Mouse (Mus musculus) heart, embryonic 15.5 days (tissue): Measurements from ENCODE around the gene Tbxa2r. TPM values are rescaled to one million over a fixed set of nuclear protein-coding genes. Genes with fewer than 3 reads are reported as not detected.
A peak's percentile ranks its signal among the peaks of the same experiment; 100 is the strongest.

Source experiments
- ATAC-seq: fragments of 200-750 bp; cut with Nextera tagmentation; replicated peaks from 2 replicates; pipeline ENCODE4 v1.8.0; 2017; ENCODE audit warnings: low read depth, moderate TSS enrichment; ENCODE audit not compliant: insufficient number of reproducible peaks, insufficient read depth, low FRiP score
- H3K27ac ChIP-seq: fragments of 300-500 bp; sonication (generic); 2 replicates; pipeline ENCODE4 v1.5.1; 2015; ENCODE audit warnings: mild to moderate bottlenecking, inconsistent platforms
- H3K27me3 ChIP-seq: fragments of 300-500 bp; sonication (generic); 2 replicates; pipeline ENCODE4 v1.6.1; 2015; ENCODE audit warnings: inconsistent platforms
- H3K36me3 ChIP-seq: fragments of 300-500 bp; sonication (generic); 2 replicates; pipeline ENCODE4 v1.6.1; 2015; ENCODE audit warnings: mild to moderate bottlenecking, inconsistent platforms
- H3K4me1 ChIP-seq: fragments of 300-500 bp; sonication (generic); replicated peaks from 2 replicates; pipeline ENCODE4 v1.6.1; 2015; ENCODE audit warnings: inconsistent platforms
- H3K4me2 ChIP-seq: fragments of 300-500 bp; sonication (generic); 2 replicates; pipeline ENCODE4 v1.6.1; 2015; ENCODE audit warnings: inconsistent platforms, mild to moderate bottlenecking, moderate library complexity
- H3K4me3 ChIP-seq: fragments of 300-500 bp; sonication (generic); 2 replicates; pipeline ENCODE4 v1.5.1; 2015; ENCODE audit warnings: mild to moderate bottlenecking, inconsistent platforms
- H3K9ac ChIP-seq: fragments of 300-500 bp; sonication (generic); 2 replicates; pipeline ENCODE4 v1.6.1; 2015; ENCODE audit warnings: mild to moderate bottlenecking, inconsistent platforms
- H3K9me3 ChIP-seq: fragments of 300-500 bp; sonication (generic); replicated peaks from 2 replicates; pipeline ENCODE4 v1.6.1; 2016; ENCODE audit warnings: inconsistent platforms
- WGBS: fragments of 180-500 bp; shearing (Covaris S2); methylation state at CpG from one replicate; pipeline ENCODE4 v1.1.7; 2015; ENCODE audit warnings: mixed read lengths; 5-methylcytosine and 5-hydroxymethylcytosine counted together
- polyA plus RNA-seq: library from polyadenylated mRNA; unstranded; fragments of >200 nt; fragmentation: Nextera tagmentation; extraction: Ambion mirVana; gene quantifications from 2 replicates; pipeline ENCODE4 v1.2.1, GENCODE M21; 2015

The Tbxa2r gene
- polyA plus RNA-seq, 1 experiment from 2014 or later = 11.3 TPM

DNA sequence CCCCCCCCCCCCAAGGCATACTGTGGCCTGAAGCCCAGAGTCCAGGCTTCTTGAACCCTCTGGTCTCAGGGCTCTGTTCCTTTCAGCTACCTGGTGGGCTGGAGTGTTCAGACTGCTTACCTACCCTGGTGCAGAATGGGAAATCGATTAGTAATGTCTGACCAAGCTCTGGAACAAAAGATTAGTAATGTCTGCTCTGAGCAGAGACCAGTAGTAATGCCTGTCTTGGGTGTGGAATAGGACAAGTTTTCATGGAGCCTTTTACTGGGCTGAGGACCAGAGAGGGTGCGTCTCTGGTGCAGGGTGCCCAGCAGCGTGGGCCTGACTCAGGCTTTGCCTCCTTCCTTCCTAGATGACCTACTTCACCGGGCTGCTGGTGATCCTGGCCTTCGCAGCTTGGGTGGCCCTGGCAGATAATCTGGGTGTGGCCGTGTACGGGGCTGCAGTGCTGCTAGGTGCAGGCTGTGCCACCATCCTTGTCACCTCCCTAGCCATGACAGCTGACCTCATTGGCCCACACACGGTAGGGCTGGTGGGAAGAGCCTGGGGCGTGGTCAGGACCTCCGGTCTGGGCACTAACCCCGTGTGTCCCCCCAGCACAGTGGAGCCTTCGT is 33.9 kb downstream of the Tbxa2r start:
- 53% methylated on average over 12 of the region's 12 CpGs for WGBS
- H3K36me3 ChIP-seq = peaks cover 8% of the 10 kb centered on the region
- H3K4me2 ChIP-seq = peak overlapping the region; percentile 83
- peak overlapping the region; percentile 93 for H3K27ac ChIP-seq
- peak overlapping the region; percentile 57; the same call in 1 of the 2 replicates for H3K9ac ChIP-seq
- H3K27me3 ChIP-seq = no peaks in the 10 kb centered on the region
- H3K4me3 ChIP-seq = peak overlapping the region; percentile 46; the same call in 1 of the 2 replicates
- H3K9me3 ChIP-seq = no peaks in the 10 kb centered on the region
- ATAC-seq = no peak
- H3K4me1 ChIP-seq = peaks cover 94% of the 10 kb centered on the region

- Histone ChIP-seq H3K4me2 (peak overlapping the region; percentile 83), H3K27me3 (no peaks in the 10 kb centered on the region), H3K36me3 (peaks cover 20% of the 10 kb centered on the region), H3K4me1 (peaks cover 82% of the 10 kb centered on the region), H3K9ac (peak overlapping the region; percentile 57), H3K27ac (peak overlapping the region; percentile 93), H3K4me3 (peak overlapping the region; percentile 46), H3K9me3 (no peaks in the 10 kb centered on the region)
- ATAC-seq = peak; percentile 67
- WGBS = 10% methylated on average over 54 of the region's 54 CpGs
Measured at GRCm38 (mm10) chr10:81363436-81364346, 35.2 kb downstream of the Tbxa2r start.

- Histone ChIP-seq H3K4me1 (peaks cover 72% of the 10 kb centered on the region), H3K27me3 (no peaks in the 10 kb centered on the region), H3K9me3 (no peaks in the 10 kb centered on the region), H3K4me3 (peak overlapping the region; percentile 46), H3K4me2 (peak overlapping the region; percentile 83), H3K9ac (peak overlapping the region; percentile 57), H3K27ac (peak overlapping the region; percentile 93; the same call in 1 of the 2 replicates), H3K36me3 (peaks cover 30% of the 10 kb centered on the region)
- ATAC-seq = no peak
- WGBS = 14% methylated on average over 28 of the region's 28 CpGs
Measured at GRCm38 (mm10) chr10:81364666-81365065, 36.1 kb downstream of the Tbxa2r start.

- 36% methylated on average over 4 of the region's 4 CpGs for WGBS
- Histone ChIP-seq H3K27ac (peak overlapping the region; percentile 93), H3K4me3 (peak overlapping the region; percentile 46)
Measured at GRCm38 (mm10) chr10:81365073-81365472, 36.5 kb downstream of the Tbxa2r start.

DNA sequence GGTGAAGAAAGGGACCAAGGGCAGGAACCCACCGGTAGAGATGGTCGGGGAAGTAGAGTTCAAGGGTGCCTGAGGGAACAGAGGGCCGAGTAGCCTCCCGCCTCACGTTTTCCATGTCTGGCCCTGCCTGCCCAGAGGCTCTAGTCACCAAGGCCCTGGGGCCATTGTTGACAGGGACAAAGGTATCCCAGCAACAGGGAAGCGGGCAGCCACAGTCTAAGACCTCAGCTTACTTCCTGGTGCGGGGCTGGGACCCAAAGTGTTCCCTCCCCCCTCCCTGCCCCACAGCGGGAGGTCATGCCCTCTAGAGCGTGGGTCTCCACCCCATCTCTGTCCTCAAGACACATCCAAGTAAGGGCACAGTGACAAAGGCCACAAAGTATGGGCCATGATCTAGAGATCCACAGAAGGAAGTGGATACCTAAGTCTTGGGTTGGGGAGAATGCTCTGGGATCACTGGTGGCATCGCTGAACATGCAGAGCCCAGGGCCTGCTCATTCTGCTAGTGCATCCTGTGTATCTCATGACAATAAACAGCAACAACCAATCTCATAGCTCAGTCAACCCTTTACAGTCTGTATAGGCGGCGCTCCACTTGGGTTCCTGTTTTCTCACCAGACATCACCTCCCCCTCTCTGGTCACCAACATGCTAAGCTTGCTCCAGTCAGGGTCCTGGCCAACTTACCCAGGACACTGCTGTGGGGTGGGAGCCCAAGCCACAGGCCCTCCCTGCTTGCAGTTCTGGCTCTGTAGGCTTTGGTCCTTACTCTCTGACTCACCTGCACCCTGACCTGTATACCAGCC is 37.3 kb downstream of the Tbxa2r start, which contains the start of gene 4930404N11Rik:
4930404N11Rik (minus strand) TSS at position 145 of the 805 bp plus-strand sequence.
- Histone ChIP-seq H3K27ac (peak within 1 kb of the TSS; percentile 93), H3K4me2 (peak within 1 kb of the TSS; percentile 83), H3K4me3 (peak within 1 kb of the TSS; percentile 46), H3K4me1 (peaks cover 60% of the 10 kb centered on the region), H3K36me3 (peaks cover 42% of the 10 kb centered on the region), H3K9ac (peak within 1 kb of the TSS; percentile 57), H3K9me3 (no peaks in the 10 kb centered on the region), H3K27me3 (no peaks in the 10 kb centered on the region)
- no peak for ATAC-seq
- 28% methylated on average over 12 of the region's 12 CpGs for WGBS

More at GRCm38 (mm10) chr10:81365073-81365472, 36.5 kb downstream of the Tbxa2r start:
- ATAC-seq = no peak
- Histone ChIP-seq H3K4me2 (peak overlapping the region; percentile 83), H3K27me3 (no peaks in the 10 kb centered on the region), H3K9me3 (no peaks in the 10 kb centered on the region), H3K36me3 (peaks cover 34% of the 10 kb centered on the region), H3K4me1 (peaks cover 68% of the 10 kb centered on the region), H3K9ac (peak overlapping the region; percentile 57; the same call in 1 of the 2 replicates)

GRCm38 (mm10) chr10:81366477-81367206 is 38.1 kb downstream of the Tbxa2r start:
- H3K4me1 ChIP-seq = peaks cover 52% of the 10 kb centered on the region
- H3K27ac ChIP-seq = peak overlapping the region; percentile 93
- H3K36me3 ChIP-seq = peaks cover 50% of the 10 kb centered on the region

GRCm38 (mm10) chr10:81367207-81367495 is 38.6 kb downstream of the Tbxa2r start:
- H3K4me2 ChIP-seq = no peak overlapping the region
- H3K9ac ChIP-seq = no peak overlapping the region
- peaks cover 48% of the 10 kb centered on the region for H3K4me1 ChIP-seq
- ATAC-seq = no peak
- no peaks in the 10 kb centered on the region for H3K27me3 ChIP-seq
- peaks cover 53% of the 10 kb centered on the region for H3K36me3 ChIP-seq
- no peaks in the 10 kb centered on the region for H3K9me3 ChIP-seq
- H3K4me3 ChIP-seq = no peak overlapping the region
- no peak overlapping the region for H3K27ac ChIP-seq
- WGBS = 89% methylated on average over 6 of the region's 6 CpGs

More at GRCm38 (mm10) chr10:81366477-81367206, 38.1 kb downstream of the Tbxa2r start:
- H3K9me3 ChIP-seq = no peaks in the 10 kb centered on the region
- no peaks in the 10 kb centered on the region for H3K27me3 ChIP-seq
- H3K9ac ChIP-seq = no peak overlapping the region
- ATAC-seq = no peak
- H3K4me3 ChIP-seq = no peak overlapping the region
- no peak overlapping the region for H3K4me2 ChIP-seq
- WGBS = 69% methylated on average over 6 of the region's 6 CpGs

DNA sequence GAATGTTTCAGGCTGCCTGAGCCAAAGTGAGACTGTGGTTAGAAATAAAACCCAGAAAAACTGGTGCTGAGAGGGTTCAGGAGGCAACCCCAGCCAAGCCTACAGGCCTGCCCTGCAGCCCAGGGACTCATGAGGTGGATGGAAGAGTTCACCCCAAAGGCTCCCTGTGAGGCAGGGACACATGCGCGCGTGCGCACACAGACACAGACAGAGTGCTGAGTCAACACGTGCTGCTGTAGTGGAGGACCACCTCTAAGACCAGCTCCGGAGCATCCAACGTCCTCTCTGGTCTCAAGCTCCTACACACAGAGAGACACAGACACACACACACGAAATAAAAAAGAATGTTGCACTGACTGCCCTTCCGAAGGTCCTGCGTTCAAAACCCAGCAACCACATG is 46.8 kb downstream of the Tbxa2r start:
- no peaks in the 10 kb centered on the region for H3K9me3 ChIP-seq
- no peak overlapping the region for H3K4me3 ChIP-seq
- no peak overlapping the region for H3K27ac ChIP-seq
- peaks cover 43% of the 10 kb centered on the region for H3K36me3 ChIP-seq
- no peak for ATAC-seq
- peaks cover 30% of the 10 kb centered on the region for H3K4me1 ChIP-seq
- no peak overlapping the region for H3K4me2 ChIP-seq
- H3K27me3 ChIP-seq = no peaks in the 10 kb centered on the region
- WGBS = 89% methylated on average over 10 of the region's 10 CpGs
- no peak overlapping the region for H3K9ac ChIP-seq

- ATAC-seq = no peak
- Histone ChIP-seq H3K4me1 (peaks cover 30% of the 10 kb centered on the region), H3K9ac (peak overlapping the region; percentile 98), H3K27me3 (no peaks in the 10 kb centered on the region), H3K9me3 (no peaks in the 10 kb centered on the region), H3K4me3 (peak overlapping the region; percentile 93), H3K36me3 (peaks cover 28% of the 10 kb centered on the region; the same call in 1 of the 2 replicates), H3K27ac (peak overlapping the region; percentile 77), H3K4me2 (peak overlapping the region; percentile 89)
- 35% methylated on average over 6 of the region's 6 CpGs for WGBS
Measured at GRCm38 (mm10) chr10:81376561-81377361, 48.2 kb downstream of the Tbxa2r start.

GRCm38 (mm10) chr10:81377362-81377664 is 48.8 kb downstream of the Tbxa2r start:
- Histone ChIP-seq H3K4me1 (peaks cover 36% of the 10 kb centered on the region), H3K27ac (peak overlapping the region; percentile 77), H3K9ac (peak overlapping the region; percentile 98), H3K36me3 (peaks cover 26% of the 10 kb centered on the region; the same call in 1 of the 2 replicates), H3K9me3 (no peaks in the 10 kb centered on the region), H3K27me3 (no peaks in the 10 kb centered on the region), H3K4me3 (peak overlapping the region; percentile 93), H3K4me2 (peak overlapping the region; percentile 89)
- no peak for ATAC-seq
- 48% methylated on average over 2 of the region's 2 CpGs for WGBS
